14 mouse cellular contexts compared by ENCODE assay signal in the genomic region with DNA sequence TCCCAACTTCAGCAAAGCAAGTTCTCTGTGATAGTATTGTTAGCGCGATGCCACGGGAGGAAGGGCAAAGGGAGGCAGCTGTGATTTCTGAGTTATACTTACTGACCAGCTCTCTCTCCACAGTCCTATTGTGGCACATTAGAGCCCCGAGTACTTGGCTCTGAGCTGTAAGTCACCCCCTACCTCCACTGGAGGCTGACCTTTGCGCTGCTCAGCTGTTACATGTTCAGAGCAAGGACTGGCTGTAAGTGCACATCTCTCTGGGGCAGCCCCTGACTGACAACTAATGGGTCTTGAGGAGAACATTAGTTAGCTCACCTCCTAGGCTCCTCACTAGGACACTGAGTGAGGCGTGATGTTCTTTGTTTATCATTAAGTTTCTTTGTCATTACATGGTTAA. TPM values are rescaled to one million over a fixed set of nuclear protein-coding genes. Genes with fewer than 3 reads are reported as not detected.
DNase-seq lines count a peak whose midpoint lies in the region; ATAC-seq lines count a peak whose summit lies in the region.
"Had no signal": no experiment of that assay in that cellular context is flagged by ENCODE, and none has a peak within 500 bp of the region (broad histone marks: within the 10 kb centered on the region; RNA-seq: fewer than 3 reads in every experiment).

No protein-coding gene starts in this region.

- no peaks in the 10 kb centered on the region for H3K36me3 ChIP-seq in kidney, embryonic 14.5 days (ENCODE audit: control insufficient read depth, insufficient read depth, low read length)
- H3K36me3 ChIP-seq in embryonic facial prominence, embryonic 14.5 days (ENCODE audit: control insufficient read depth, insufficient read depth, low read length): no peaks in the 10 kb centered on the region
- no peaks in the 10 kb centered on the region for H3K36me3 ChIP-seq in hindbrain, embryonic 16.5 days (ENCODE audit: control insufficient read depth, insufficient read depth, low read length)
- H3K36me3 ChIP-seq: limb, embryonic 10.5 days; liver, embryonic 13.5 days had no signal

- peak; percentile 84 for DNase-seq in kidney, adult 11 months
- no peak for DNase-seq in embryonic facial prominence, embryonic 14.5 days (ENCODE audit: low spot score)
- peak; percentile 70 to 90 for DNase-seq in kidney, postnatal 25 days
- no peak for DNase-seq in left cerebral cortex, postnatal 14 days (ENCODE audit: low spot score in 2 of 2)
- DNase-seq in adrenal gland, postnatal 10 days: no peak
- DNase-seq: adrenal gland, adult 8-10 months; cerebellum, adult 8-10 months; heart, postnatal 14 days; liver, embryonic 13.5 days; lung, postnatal 10 days had no signal

- 83% methylated on average over 6 of the region's 6 CpGs for WGBS in kidney, embryonic 14.5 days
- 79% methylated on average over 6 of the region's 6 CpGs for WGBS in embryonic facial prominence, embryonic 14.5 days
- 80% methylated on average over 6 of the region's 6 CpGs for WGBS in hindbrain, embryonic 16.5 days

- intact Hi-C loops in left cerebral cortex, postnatal 14 days (cut with DNase I): loop anchor here (5.0 kb wide), 1 partner anchor 37 kb away; no protein-coding TSS in a partner anchor

- H3K27ac ChIP-seq in kidney, embryonic 14.5 days (ENCODE audit: low read depth, low read length): no peak overlapping the region
- no peak overlapping the region for H3K27ac ChIP-seq in embryonic facial prominence, embryonic 14.5 days (replicated peaks; ENCODE audit: low read depth, low read length)
- no peak overlapping the region for H3K27ac ChIP-seq in hindbrain, embryonic 16.5 days (ENCODE audit: low read depth, low read length)
- H3K27ac ChIP-seq: limb, embryonic 10.5 days; liver, embryonic 13.5 days had no signal

- H3K4me3 ChIP-seq in kidney, embryonic 14.5 days (ENCODE audit: low read length): no peak overlapping the region
- H3K4me3 ChIP-seq in embryonic facial prominence, embryonic 14.5 days (ENCODE audit: low read depth, low read length): no peak overlapping the region
- H3K4me3 ChIP-seq in hindbrain, embryonic 16.5 days (ENCODE audit: low read length): peak overlapping the region; percentile 49
- H3K4me3 ChIP-seq: limb, embryonic 10.5 days; liver, embryonic 13.5 days had no signal

- no peaks in the 10 kb centered on the region for H3K9me3 ChIP-seq in kidney, embryonic 14.5 days (ENCODE audit: control insufficient read depth, low read length)
- no peaks in the 10 kb centered on the region for H3K9me3 ChIP-seq in embryonic facial prominence, embryonic 14.5 days (ENCODE audit: control insufficient read depth, low read length)
- no peaks in the 10 kb centered on the region for H3K9me3 ChIP-seq in hindbrain, embryonic 16.5 days (ENCODE audit: control insufficient read depth, low read length)
- H3K9me3 ChIP-seq: limb, embryonic 10.5 days; liver, embryonic 13.5 days had no signal

- H3K9ac ChIP-seq in kidney, embryonic 14.5 days (ENCODE audit: low read depth, low read length): no peak overlapping the region
- no peak overlapping the region for H3K9ac ChIP-seq in embryonic facial prominence, embryonic 14.5 days (ENCODE audit: low read depth, low read length)
- H3K9ac ChIP-seq in hindbrain, embryonic 16.5 days (ENCODE audit: low read depth, low read length): no peak overlapping the region
- H3K9ac ChIP-seq: liver, embryonic 13.5 days had no signal

- H3K4me2 ChIP-seq in kidney, embryonic 14.5 days (replicated peaks; ENCODE audit: low read depth, low read length): no peak overlapping the region
- peak overlapping the region; percentile 84; the same call in 1 of the 2 replicates for H3K4me2 ChIP-seq in embryonic facial prominence, embryonic 14.5 days (ENCODE audit: low read depth, low read length)
- H3K4me2 ChIP-seq in hindbrain, embryonic 16.5 days (ENCODE audit: low read length): peak overlapping the region; percentile 66
- H3K4me2 ChIP-seq: liver, embryonic 13.5 days had no signal

- ATAC-seq in kidney, embryonic 14.5 days (ENCODE audit: low FRiP score, low TSS enrichment): no peak
- no peak for ATAC-seq in embryonic facial prominence, embryonic 14.5 days (ENCODE audit: low read depth)
- ATAC-seq in hindbrain, embryonic 16.5 days: no peak
- ATAC-seq: intestine, embryonic 16.5 days had no signal

- H3K4me1 ChIP-seq in kidney, embryonic 14.5 days (ENCODE audit: control insufficient read depth, insufficient read depth, low read length): no peaks in the 10 kb centered on the region
- H3K4me1 ChIP-seq in embryonic facial prominence, embryonic 14.5 days (ENCODE audit: control insufficient read depth, insufficient read depth, low read length): no peaks in the 10 kb centered on the region; the same call in 1 of the 2 replicates
- no peaks in the 10 kb centered on the region for H3K4me1 ChIP-seq in hindbrain, embryonic 16.5 days (ENCODE audit: control insufficient read depth, insufficient read depth, low read depth, low read length)

- H3K27me3 ChIP-seq in kidney, embryonic 14.5 days (ENCODE audit: control insufficient read depth, insufficient read depth, low read length): peaks cover 17% of the 10 kb centered on the region
- H3K27me3 ChIP-seq in embryonic facial prominence, embryonic 14.5 days (replicated peaks; ENCODE audit: control insufficient read depth, insufficient read depth, low read length): peaks cover 22% of the 10 kb centered on the region
- H3K27me3 ChIP-seq in hindbrain, embryonic 16.5 days (replicated peaks; ENCODE audit: control insufficient read depth, insufficient read depth, low read length): peaks cover 6% of the 10 kb centered on the region

RNA-seq across cellular contexts. Expression of gene Dclk3, which starts 1.6 kb away (rescaled TPM):
- polyA plus RNA-seq in kidney, embryonic 14.5 days (2014; fragmentation: Nextera tagmentation; extraction: Ambion mirVana): 1.0 and 2.0 TPM in 2 replicates
- 2.4 TPM in 2 replicates for polyA plus RNA-seq in embryonic facial prominence, embryonic 14.5 days (2014; fragmentation: Nextera tagmentation; extraction: Ambion mirVana)
- polyA plus RNA-seq in hindbrain, embryonic 16.5 days (2015; fragmentation: Nextera tagmentation; extraction: Ambion mirVana): 6.8 and 8.0 TPM in 2 replicates
- 10 to 100 TPM; 50.4 to 64.6 TPM for total RNA-seq in left cerebral cortex, postnatal 14 days (2021)
- total RNA-seq in adrenal gland, postnatal 10 days (2021): 1 to 10 TPM; 1.3 to 1.7 TPM
- polyA plus RNA-seq: liver, embryonic 13.5 days had no signal

Comparison
In these comparisons a context has a peak if more than half of its experiments do, and no peak if none do; other contexts are left out.
1. DNase-seq: peak in kidney, adult 11 months (single experiment) and kidney, postnatal 25 days (2 of 2); none in embryonic facial prominence, embryonic 14.5 days (single experiment), left cerebral cortex, postnatal 14 days (0 of 2) and adrenal gland, postnatal 10 days (single experiment).